Mouse (Mus musculus) liver, postnatal 0 days (tissue): ENCODE data around the gene Yeats2. TPM values are rescaled to one million over a fixed set of nuclear protein-coding genes. Genes with fewer than 3 reads are reported as not detected.
A peak's percentile ranks its signal among the peaks of the same experiment; 100 is the strongest.

Source experiments
- ATAC-seq: fragments of 200-750 bp; cut with Nextera tagmentation; 2 replicates; pipeline ENCODE4 v1.8.0; 2017; ENCODE audit warnings: mild to moderate bottlenecking, moderate library complexity
- DNase-seq: peaks from one replicate; pipeline ENCODE4 v3.0.0-alpha.2; 2016
- H3K27ac ChIP-seq: fragments of 300-500 bp; sonication (generic); 2 replicates; pipeline ENCODE4 v1.5.1; 2014; ENCODE audit warnings: antibody characterized with exemption, moderate library complexity, mild to moderate bottlenecking, low read depth
- H3K27me3 ChIP-seq: fragments of 300-500 bp; sonication (generic); 2 replicates; pipeline ENCODE4 v1.6.1; 2014; ENCODE audit warnings: low read length, control low read depth, mixed read lengths; ENCODE audit not compliant: insufficient read depth
- H3K36me3 ChIP-seq: fragments of 300-500 bp; sonication (generic); replicated peaks from 2 replicates; pipeline ENCODE4 v1.6.1; 2014; ENCODE audit warnings: mild to moderate bottlenecking, control low read depth, low read length, moderate library complexity, mixed read lengths; ENCODE audit not compliant: insufficient read depth
- H3K4me1 ChIP-seq: fragments of 300-500 bp; sonication (generic); 2 replicates; pipeline ENCODE4 v1.6.1; 2014; ENCODE audit warnings: antibody characterized with exemption, mild to moderate bottlenecking, control low read depth; ENCODE audit not compliant: insufficient read depth
- H3K4me2 ChIP-seq: fragments of 300-500 bp; sonication (generic); 2 replicates; pipeline ENCODE4 v1.6.1; 2014; ENCODE audit warnings: low read depth, mild to moderate bottlenecking, low read length, moderate library complexity, mixed read lengths
- H3K4me3 ChIP-seq: fragments of 300-500 bp; sonication (generic); 2 replicates; pipeline ENCODE4 v1.5.1; 2014; ENCODE audit warnings: low read depth, low read length
- H3K9ac ChIP-seq: fragments of 300-500 bp; sonication (generic); replicated peaks from 2 replicates; pipeline ENCODE4 v1.6.1; 2014; ENCODE audit warnings: mild to moderate bottlenecking, moderate library complexity
- H3K9me3 ChIP-seq: fragments of 300-500 bp; sonication (generic); 2 replicates; pipeline ENCODE4 v1.6.1; 2016; ENCODE audit warnings: mild to moderate bottlenecking, control low read depth, low read length, mixed read lengths
- CTCF ChIP-seq: sonication (generic); IDR thresholded peaks from 2 replicates; pipeline ENCODE4 v1.5.1; 2016; ENCODE audit warnings: antibody characterized with exemption, low read depth
- EP300 ChIP-seq: IDR thresholded peaks from 2 replicates; pipeline ENCODE4 v1.6.1; 2016; ENCODE audit warnings: antibody characterized with exemption, low read depth, mild to moderate bottlenecking
- WGBS: fragments of 180-500 bp; shearing (Covaris S2); extraction: QIAGEN DNeasy Blood & Tissue Kit; methylation state at CpG from one replicate; pipeline ENCODE4 v1.1.7; 2014; ENCODE audit not compliant: insufficient replicate concordance; 5-methylcytosine and 5-hydroxymethylcytosine counted together
- polyA plus RNA-seq: library from polyadenylated mRNA; unstranded; fragments of >200 nt; fragmentation: Nextera tagmentation; extraction: Ambion mirVana; gene quantifications from 2 replicates; pipeline ENCODE4 v1.2.1, GENCODE M21; 2015

Gene Yeats2
- polyA plus RNA-seq, 1 experiment from 2014 or later = 2.0 TPM

GRCm38 (mm10) chr16:20196962-20197361 lies 56.1 kb downstream of the Yeats2 start:
- WGBS = 89% methylated on average over 5 of the region's 5 CpGs
- Histone ChIP-seq H3K36me3 (peaks cover 38% of the 10 kb centered on the region), H3K9ac (no peak overlapping the region), H3K4me3 (no peak overlapping the region), H3K27ac (no peak overlapping the region), H3K4me1 (no peaks in the 10 kb centered on the region), H3K9me3 (no peaks in the 10 kb centered on the region), H3K27me3 (no peaks in the 10 kb centered on the region), H3K4me2 (no peak overlapping the region)
- DNase-seq = no peak
- TF ChIP-seq CTCF (no peak), EP300 (no peak)
- no peak for ATAC-seq

GRCm38 (mm10) chr16:20199501-20200201 lies 58.8 kb downstream of the Yeats2 start:
- Histone ChIP-seq H3K27ac (no peak overlapping the region), H3K4me2 (no peak overlapping the region), H3K9me3 (no peaks in the 10 kb centered on the region), H3K36me3 (peaks cover 34% of the 10 kb centered on the region), H3K4me3 (no peak overlapping the region), H3K27me3 (no peaks in the 10 kb centered on the region), H3K9ac (no peak overlapping the region), H3K4me1 (no peaks in the 10 kb centered on the region)
- DNase-seq (no peak), ATAC-seq (no peak)
- TF ChIP-seq CTCF = no peak
- WGBS = 74% methylated on average over 5 of the region's 5 CpGs

GRCm38 (mm10) chr16:20213591-20214226 lies 72.8 kb downstream of the Yeats2 start:
- H3K4me1 ChIP-seq = no peaks in the 10 kb centered on the region
- peaks cover 48% of the 10 kb centered on the region for H3K36me3 ChIP-seq
- WGBS = 84% methylated on average over 3 of the region's 3 CpGs
- H3K9me3 ChIP-seq = no peaks in the 10 kb centered on the region
- H3K27me3 ChIP-seq = no peaks in the 10 kb centered on the region
- H3K4me3 ChIP-seq = no peak overlapping the region
- peak; percentile 49 for DNase-seq
- ATAC-seq = no peak
- no peak overlapping the region for H3K9ac ChIP-seq
- H3K27ac ChIP-seq = no peak overlapping the region
- TF ChIP-seq EP300 (no peak), CTCF (peak; percentile 78)
- H3K4me2 ChIP-seq = no peak overlapping the region

- H3K4me1 ChIP-seq = no peaks in the 10 kb centered on the region
- WGBS = 93% methylated on average over 6 of the region's 6 CpGs
- H3K4me2 ChIP-seq = no peak overlapping the region
- TF ChIP-seq CTCF = no peak
- no peak for TF ChIP-seq EP300
- no peaks in the 10 kb centered on the region for H3K9me3 ChIP-seq
- DNase-seq (no peak), ATAC-seq (no peak)
- no peak overlapping the region for H3K9ac ChIP-seq
- H3K4me3 ChIP-seq = no peak overlapping the region
- peaks cover 53% of the 10 kb centered on the region for H3K36me3 ChIP-seq
- no peaks in the 10 kb centered on the region for H3K27me3 ChIP-seq
- no peak overlapping the region for H3K27ac ChIP-seq
Observed at GRCm38 (mm10) chr16:20222726-20223125, 81.9 kb downstream of the Yeats2 start.

GRCm38 (mm10) chr16:20226676-20227075 lies 85.8 kb downstream of the Yeats2 start:
- H3K4me2 ChIP-seq = no peak overlapping the region
- ATAC-seq (no peak), DNase-seq (no peak)
- H3K9ac ChIP-seq = no peak overlapping the region
- TF ChIP-seq EP300 (no peak), CTCF (no peak)
- no peaks in the 10 kb centered on the region for H3K27me3 ChIP-seq
- H3K4me3 ChIP-seq = no peak overlapping the region
- 80% methylated on average over 4 of the region's 4 CpGs for WGBS
- no peaks in the 10 kb centered on the region for H3K9me3 ChIP-seq
- H3K27ac ChIP-seq = no peak overlapping the region
- H3K36me3 ChIP-seq = peaks cover 59% of the 10 kb centered on the region
- H3K4me1 ChIP-seq = no peaks in the 10 kb centered on the region

- WGBS = 65% methylated on average over 6 of the region's 6 CpGs
- no peaks in the 10 kb centered on the region for H3K9me3 ChIP-seq
- TF ChIP-seq EP300 (no peak), CTCF (peak; percentile 41)
- no peak overlapping the region for H3K9ac ChIP-seq
- no peak for DNase-seq
- ATAC-seq = no peak
- H3K36me3 ChIP-seq = peaks cover 53% of the 10 kb centered on the region
- H3K4me3 ChIP-seq = no peak overlapping the region
- H3K4me1 ChIP-seq = no peaks in the 10 kb centered on the region
- no peak overlapping the region for H3K4me2 ChIP-seq
- H3K27ac ChIP-seq = no peak overlapping the region
- H3K27me3 ChIP-seq = no peaks in the 10 kb centered on the region
Observed at GRCm38 (mm10) chr16:20227504-20227903, 86.6 kb downstream of the Yeats2 start.
